Mouse (Mus musculus) liver, postnatal 0 days (tissue): ENCODE measurements at regions not wholly inside any gene's neighbourhood (a gene's known extent, or its start where the extent isn't known, plus 50 kb on each side); places are given as distances from the start of the nearest gene placed in this dataset.
A peak's percentile ranks its signal among the peaks of the same experiment; 100 is the strongest.

ENCODE experiments used
- CTCF ChIP-seq: sonication (generic); IDR thresholded peaks from 2 replicates; pipeline ENCODE4 v1.5.1; 2016; ENCODE audit warnings: antibody characterized with exemption, low read depth
- EP300 ChIP-seq: IDR thresholded peaks from 2 replicates; pipeline ENCODE4 v1.6.1; 2016; ENCODE audit warnings: antibody characterized with exemption, low read depth, mild to moderate bottlenecking

- TF ChIP-seq CTCF (peak; percentile 27; the same call in 1 of the 2 replicates), EP300 (no peak)
Observed at GRCm38 (mm10) chr6:126481257-126481656, 54.0 kb downstream of the Kcna5 start.
